Comparison of ENCODE assay signal across 8 mouse cellular contexts in genomic region chr4:138327891-138328470, GRCm38 (mm10). TPM values are rescaled to one million over a fixed set of nuclear protein-coding genes. Genes with fewer than 3 reads are reported as not detected.
DNase-seq lines count a peak whose midpoint lies in the region; ATAC-seq and TF ChIP-seq lines count a peak whose summit lies in the region.

No protein-coding gene starts in this region.

- no peak for TF ChIP-seq CTCF in lung, adult 2 months (IDR thresholded peaks at IDR 0.05; ENCODE audit: insufficient read depth, low read length)

- no peaks in the 10 kb centered on the region; the same call in 1 of the 2 replicates for H3K27me3 ChIP-seq in forebrain, embryonic 11.5 days (ENCODE audit: control insufficient read depth, insufficient read depth, low read length)
- H3K27me3 ChIP-seq in limb, embryonic 13.5 days: peaks cover 16% of the 10 kb centered on the region

- peaks cover 10% of the 10 kb centered on the region for H3K4me1 ChIP-seq in lung, adult 2 months (ENCODE audit: control insufficient read depth, insufficient read depth, low read length)
- H3K4me1 ChIP-seq in forebrain, embryonic 11.5 days (replicated peaks; ENCODE audit: control insufficient read depth, insufficient read depth, low read length): peaks cover 5% of the 10 kb centered on the region; the same call in 1 of the 2 replicates
- H3K4me1 ChIP-seq in limb, embryonic 13.5 days: peaks cover 7% of the 10 kb centered on the region; the same call in 1 of the 2 replicates

- H3K36me3 ChIP-seq in forebrain, embryonic 11.5 days (ENCODE audit: control insufficient read depth, insufficient read depth, low read length): no peaks in the 10 kb centered on the region
- H3K36me3 ChIP-seq in limb, embryonic 13.5 days: no peaks in the 10 kb centered on the region

- DNase-seq in lung, adult 2 months: no peak
- DNase-seq in lung, adult 18-20 months: no peak
- no peak for DNase-seq in forebrain, embryonic 11.5 days (ENCODE audit: low spot score)
- peak; percentile 64 for DNase-seq in skeletal muscle tissue, adult 2 months (ENCODE audit: low read depth, low spot score)
- no peak for DNase-seq in ovary, postnatal 14 days (ENCODE audit: low spot score)
- no peak for DNase-seq in right cerebral cortex, postnatal 36 days (ENCODE audit: low spot score in 2 of 2)
- DNase-seq in cerebellum, adult 11-12 months: no peak

- WGBS in lung, adult 2 months: 52% methylated on average over 7 of the region's 7 CpGs
- 74% methylated on average over 7 of the region's 7 CpGs for WGBS in forebrain, embryonic 11.5 days
- WGBS in limb, embryonic 13.5 days: 70% methylated on average over 7 of the region's 7 CpGs

- no peak overlapping the region for H3K9ac ChIP-seq in forebrain, embryonic 11.5 days (ENCODE audit: low read length)
- H3K9ac ChIP-seq in limb, embryonic 13.5 days: peak overlapping the region; percentile 51

- TF ChIP-seq POLR2A in lung, adult 2 months (IDR thresholded peaks at IDR 0.05; ENCODE audit: borderline replicate concordance, extremely low read depth, low read depth, low read length): no peak

- peak overlapping the region; percentile 36 for H3K4me2 ChIP-seq in forebrain, embryonic 11.5 days (ENCODE audit: low read depth, low read length, severe bottlenecking)
- H3K4me2 ChIP-seq in limb, embryonic 13.5 days (replicated peaks): peak overlapping the region; percentile 60

- H3K27ac ChIP-seq in forebrain, embryonic 11.5 days (ENCODE audit: low read depth, low read length): no peak overlapping the region
- peak overlapping the region; percentile 48; the same call in 1 of the 2 replicates for H3K27ac ChIP-seq in limb, embryonic 13.5 days

- no peaks in the 10 kb centered on the region for H3K9me3 ChIP-seq in forebrain, embryonic 11.5 days (ENCODE audit: control insufficient read depth, low read length)
- peaks cover 5% of the 10 kb centered on the region; the same call in 1 of the 2 replicates for H3K9me3 ChIP-seq in limb, embryonic 13.5 days

- ATAC-seq in forebrain, embryonic 11.5 days (replicated peaks; ENCODE audit: low FRiP score): no peak
- no peak for ATAC-seq in limb, embryonic 13.5 days (ENCODE audit: low FRiP score, low read depth)

- H3K4me3 ChIP-seq in lung, adult 2 months (replicated peaks; ENCODE audit: extremely low read depth, low read depth, low read length): peak overlapping the region; percentile 36
- peak overlapping the region; percentile 17 for H3K4me3 ChIP-seq in forebrain, embryonic 11.5 days (ENCODE audit: low read depth, low read length)
- peak overlapping the region; percentile 38 for H3K4me3 ChIP-seq in limb, embryonic 13.5 days

RNA-seq across cellular contexts. Expression of gene Pink1, which starts 1.9 kb away (rescaled TPM):
- 178 and 182 TPM in 2 replicates for polyA plus RNA-seq in lung, adult 2 months (2012; rRNA removed)
- polyA plus RNA-seq in forebrain, embryonic 11.5 days (2014; fragmentation: Nextera tagmentation; extraction: Ambion mirVana): 19.4 and 21.5 TPM in 2 replicates
- 50.5 and 57.0 TPM in 2 replicates for polyA plus RNA-seq in limb, embryonic 13.5 days (2015; fragmentation: Nextera tagmentation; extraction: Ambion mirVana)

RNA-seq across cellular contexts. Expression of gene Ddost, which starts 23.5 kb away (rescaled TPM):
- polyA plus RNA-seq in lung, adult 2 months (2012; rRNA removed): 194 and 198 TPM in 2 replicates
- 200 and 227 TPM in 2 replicates for polyA plus RNA-seq in forebrain, embryonic 11.5 days (2014; fragmentation: Nextera tagmentation; extraction: Ambion mirVana)
- polyA plus RNA-seq in limb, embryonic 13.5 days (2015; fragmentation: Nextera tagmentation; extraction: Ambion mirVana): 356 and 364 TPM in 2 replicates

RNA-seq across cellular contexts. Expression of gene Cda, which starts 39.8 kb away (rescaled TPM):
- 2.6 and 2.9 TPM in 2 replicates for polyA plus RNA-seq in lung, adult 2 months (2012; rRNA removed)
- 1.9 and 2.2 TPM in 2 replicates for polyA plus RNA-seq in forebrain, embryonic 11.5 days (2014; fragmentation: Nextera tagmentation; extraction: Ambion mirVana)
- 4.9 and 5.6 TPM in 2 replicates for polyA plus RNA-seq in limb, embryonic 13.5 days (2015; fragmentation: Nextera tagmentation; extraction: Ambion mirVana)
